Mouse (Mus musculus) heart, embryonic 13.5 days (tissue): ENCODE measurements around the gene Tnnt2. TPM values are rescaled to one million over a fixed set of nuclear protein-coding genes. Genes with fewer than 3 reads are reported as not detected.

ENCODE experiments used
- ATAC-seq: fragments of 200-750 bp; cut with Nextera tagmentation; 2 replicates; pipeline ENCODE4 v1.8.0; 2017; ENCODE audit warnings: moderate TSS enrichment; ENCODE audit not compliant: insufficient number of reproducible peaks, low FRiP score, low TSS enrichment; ENCODE audit errors: extremely low read depth
- H3K27ac ChIP-seq: fragments of 300-500 bp; sonication (generic); replicated peaks from 2 replicates; pipeline ENCODE4 v1.5.1; 2015; ENCODE audit warnings: moderate library complexity, mild to moderate bottlenecking, inconsistent platforms
- H3K27me3 ChIP-seq: fragments of 300-500 bp; sonication (generic); replicated peaks from 2 replicates; pipeline ENCODE4 v1.6.1; 2015; ENCODE audit warnings: mild to moderate bottlenecking, inconsistent platforms
- H3K36me3 ChIP-seq: fragments of 300-500 bp; sonication (generic); 2 replicates; pipeline ENCODE4 v1.6.1; 2015; ENCODE audit warnings: mild to moderate bottlenecking, inconsistent platforms
- H3K4me1 ChIP-seq: fragments of 300-500 bp; sonication (generic); 2 replicates; pipeline ENCODE4 v1.6.1; 2015; ENCODE audit warnings: inconsistent platforms
- H3K4me2 ChIP-seq: fragments of 300-500 bp; sonication (generic); 2 replicates; pipeline ENCODE4 v1.6.1; 2015; ENCODE audit warnings: inconsistent platforms, mild to moderate bottlenecking, moderate library complexity
- H3K4me3 ChIP-seq: fragments of 300-500 bp; sonication (generic); 2 replicates; pipeline ENCODE4 v1.5.1; 2015; ENCODE audit warnings: moderate library complexity, mild to moderate bottlenecking, inconsistent platforms
- H3K9ac ChIP-seq: fragments of 300-500 bp; sonication (generic); 2 replicates; pipeline ENCODE4 v1.6.1; 2015; ENCODE audit warnings: inconsistent platforms, mild to moderate bottlenecking, moderate library complexity
- H3K9me3 ChIP-seq: fragments of 300-500 bp; sonication (generic); 2 replicates; pipeline ENCODE4 v1.6.1; 2016; ENCODE audit warnings: inconsistent platforms
- WGBS: fragments of 180-500 bp; shearing (Covaris S2); methylation state at CpG from one replicate; pipeline ENCODE4 v1.1.7; 2015; ENCODE audit warnings: mixed read lengths; 5-methylcytosine and 5-hydroxymethylcytosine counted together
- polyA plus RNA-seq: library from polyadenylated mRNA; unstranded; fragments of >200 nt; fragmentation: Nextera tagmentation; extraction: Ambion mirVana; gene quantifications from 2 replicates; pipeline ENCODE4 v1.2.1, GENCODE M21; 2015

The Tnnt2 gene
- polyA plus RNA-seq, 1 experiment from 2014 or later = 5,554 TPM

DNA sequence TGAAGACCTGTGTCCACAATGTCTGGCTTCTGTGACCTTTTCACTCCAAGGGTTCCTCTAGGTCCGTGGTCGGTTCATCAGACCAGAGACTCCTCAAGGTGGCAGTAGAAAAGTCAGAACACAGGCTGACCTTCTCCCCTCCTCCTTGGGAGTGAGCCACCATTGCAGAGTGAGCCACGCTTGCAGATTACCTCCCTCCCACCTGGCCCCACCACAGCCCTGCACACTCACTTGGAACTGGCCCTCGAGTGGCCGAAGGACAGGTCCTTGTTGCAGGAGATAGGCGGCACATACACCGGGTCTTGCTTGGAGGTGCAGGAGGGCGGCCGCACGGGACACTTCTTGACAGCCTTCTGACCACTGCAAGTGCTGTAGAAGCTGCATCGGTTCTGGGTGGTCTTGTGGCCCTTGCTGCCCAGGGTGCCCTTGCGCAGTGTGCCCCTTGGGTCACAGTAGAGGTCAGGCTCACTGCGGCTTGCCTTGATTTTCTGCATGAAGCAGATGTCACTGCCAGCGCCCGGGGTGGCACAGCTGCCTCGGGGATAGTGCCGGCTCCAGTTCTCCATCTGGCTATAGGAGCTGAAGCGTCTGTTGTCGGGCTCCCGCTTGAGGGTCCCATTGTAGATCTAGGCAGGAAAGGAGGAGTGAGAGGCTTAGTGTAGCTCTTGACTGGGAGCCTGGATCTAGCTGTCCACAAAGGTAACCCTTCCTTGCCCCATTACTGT, 53.5 kb downstream of the Tnnt2 start:
- H3K9ac ChIP-seq = no peak overlapping the region
- no peak overlapping the region for H3K4me2 ChIP-seq
- WGBS = 72% methylated on average over 20 of the region's 20 CpGs
- H3K9me3 ChIP-seq = no peaks in the 10 kb centered on the region
- no peak for ATAC-seq
- 0 out of 2 replicates have a peak, but pooled peaks cover 4% of the 10 kb centered on the region for H3K4me1 ChIP-seq
- H3K27me3 ChIP-seq = peaks cover 50% of the 10 kb centered on the region
- H3K36me3 ChIP-seq = no peaks in the 10 kb centered on the region
- no peak overlapping the region for H3K4me3 ChIP-seq
- H3K27ac ChIP-seq = no peak overlapping the region

DNA sequence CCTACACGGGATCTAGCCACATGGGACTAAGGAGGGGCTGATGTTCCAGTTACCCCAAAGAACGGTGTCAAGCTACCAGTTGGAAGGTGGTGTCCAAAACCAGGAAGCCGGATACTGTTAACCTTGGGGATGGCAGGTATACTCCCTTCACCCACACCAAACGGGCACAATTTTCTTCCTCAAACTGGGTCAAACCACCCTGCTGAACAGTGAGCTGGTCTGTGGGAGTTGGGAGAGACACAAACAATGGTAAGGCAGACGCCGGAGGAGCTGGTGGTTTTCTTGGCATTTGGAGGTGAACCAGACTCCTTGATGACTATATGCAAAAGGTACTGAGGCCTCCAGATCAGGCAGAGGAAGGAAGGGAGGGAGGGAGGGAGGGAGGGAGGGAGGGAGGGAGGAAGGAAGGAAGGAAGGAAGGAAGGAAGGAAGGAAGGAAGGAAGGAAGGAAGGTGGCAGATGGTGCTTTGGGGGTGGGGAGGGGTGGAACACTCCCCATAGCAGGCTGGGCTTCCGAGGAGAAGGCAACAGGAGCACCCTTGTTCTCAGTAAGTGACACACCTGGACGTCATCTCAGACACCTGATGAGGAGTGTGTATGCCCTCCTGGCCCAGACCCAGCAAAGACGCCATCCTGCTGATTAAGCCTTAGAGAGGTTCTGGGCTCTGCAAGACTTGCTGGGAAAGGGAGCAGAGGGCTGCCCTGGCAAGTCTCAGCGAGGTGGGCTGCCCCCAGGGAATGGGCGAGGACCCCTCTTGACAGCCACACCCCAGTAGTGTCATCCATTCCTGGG, 55.5 kb downstream of the Tnnt2 start:
- 60% methylated on average over 11 of the region's 11 CpGs for WGBS
- Histone ChIP-seq H3K36me3 (no peaks in the 10 kb centered on the region), H3K27me3 (peaks cover 53% of the 10 kb centered on the region), H3K4me1 (0 out of 2 replicates have a peak, but pooled peaks cover 4% of the 10 kb centered on the region), H3K27ac (no peak overlapping the region), H3K4me3 (no peak overlapping the region), H3K9ac (no peak overlapping the region), H3K4me2 (no peak overlapping the region), H3K9me3 (no peaks in the 10 kb centered on the region)
- ATAC-seq = no peak

DNA sequence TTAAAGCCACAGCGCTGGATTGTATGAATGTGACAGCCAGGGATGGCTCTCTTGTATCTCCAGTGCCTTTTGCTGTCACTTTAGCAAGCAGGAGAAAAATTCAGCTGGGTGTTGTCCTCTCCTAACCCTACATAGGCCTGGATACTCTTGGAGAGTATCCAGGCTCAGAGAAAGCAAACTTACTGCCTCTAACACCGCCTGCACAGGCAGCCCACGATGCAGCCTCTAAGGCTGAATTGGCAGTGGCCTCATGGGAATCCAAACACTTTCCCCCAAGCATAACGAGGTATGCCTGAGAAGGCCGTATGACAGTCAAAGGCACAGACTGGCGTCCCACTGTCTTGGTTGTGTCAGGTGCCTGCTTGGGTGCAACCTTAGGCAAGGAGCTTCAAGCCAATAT, 56.1 kb downstream of the Tnnt2 start:
- H3K4me2 ChIP-seq = no peak overlapping the region
- no peak overlapping the region for H3K4me3 ChIP-seq
- no peaks in the 10 kb centered on the region for H3K36me3 ChIP-seq
- ATAC-seq = no peak
- 0 out of 2 replicates have a peak, but pooled peaks cover 4% of the 10 kb centered on the region for H3K4me1 ChIP-seq
- H3K9me3 ChIP-seq = no peaks in the 10 kb centered on the region
- H3K27ac ChIP-seq = no peak overlapping the region
- no peak overlapping the region for H3K9ac ChIP-seq
- WGBS = 70% methylated on average over 6 of the region's 6 CpGs
- peaks cover 57% of the 10 kb centered on the region for H3K27me3 ChIP-seq

DNA sequence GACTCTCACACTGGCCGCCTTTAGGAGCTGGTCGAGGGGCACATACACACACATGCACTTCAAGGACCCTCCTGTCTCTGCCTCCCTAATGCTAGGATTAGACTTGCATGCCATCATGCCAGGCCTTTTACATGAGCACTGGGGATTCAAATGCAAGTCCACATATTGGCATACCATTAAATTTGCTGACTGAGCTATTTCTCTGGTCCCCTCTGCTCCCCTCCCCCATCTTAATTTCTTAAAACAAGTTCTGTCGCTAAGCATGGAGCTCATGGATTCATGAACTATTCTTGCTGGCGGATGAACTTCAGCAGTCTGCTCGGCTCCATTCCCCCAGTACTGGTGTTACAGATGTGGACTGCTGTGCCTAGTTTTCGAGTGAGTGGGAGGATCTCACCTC, 56.6 kb downstream of the Tnnt2 start:
- no peak overlapping the region for H3K27ac ChIP-seq
- no peak overlapping the region for H3K4me2 ChIP-seq
- no peak overlapping the region for H3K4me3 ChIP-seq
- peaks cover 61% of the 10 kb centered on the region for H3K27me3 ChIP-seq
- H3K36me3 ChIP-seq = no peaks in the 10 kb centered on the region
- H3K4me1 ChIP-seq = 0 out of 2 replicates have a peak, but pooled peaks cover 4% of the 10 kb centered on the region
- H3K9me3 ChIP-seq = no peaks in the 10 kb centered on the region
- no peak overlapping the region for H3K9ac ChIP-seq
- 68% methylated on average over 6 of the region's 6 CpGs for WGBS
- no peak for ATAC-seq

DNA sequence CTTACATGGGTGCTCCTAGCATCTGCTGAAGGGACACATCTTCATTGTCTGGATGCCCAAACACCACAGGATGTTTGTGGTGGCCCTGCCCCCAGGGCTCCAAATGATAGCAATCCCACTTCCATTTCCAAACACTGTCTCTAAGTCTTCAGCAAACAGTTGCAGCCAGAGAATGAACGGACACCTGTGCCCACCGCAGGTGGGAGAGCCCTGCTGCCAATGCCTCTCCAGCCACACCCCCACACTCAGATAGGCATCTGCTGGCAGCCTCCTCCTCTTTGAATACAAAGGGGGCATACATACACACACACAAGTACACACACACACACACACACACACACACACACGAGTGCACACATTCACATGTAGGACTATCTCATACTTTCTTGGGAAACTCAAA, 57.2 kb downstream of the Tnnt2 start:
- Histone ChIP-seq H3K27ac (no peak overlapping the region), H3K4me2 (no peak overlapping the region), H3K27me3 (peaks cover 59% of the 10 kb centered on the region), H3K9ac (no peak overlapping the region), H3K9me3 (no peaks in the 10 kb centered on the region), H3K4me3 (no peak overlapping the region), H3K36me3 (no peaks in the 10 kb centered on the region), H3K4me1 (0 out of 2 replicates have a peak, but pooled peaks cover 4% of the 10 kb centered on the region)
- no peak for ATAC-seq
- WGBS = 88% methylated on average over 3 of the region's 3 CpGs

DNA sequence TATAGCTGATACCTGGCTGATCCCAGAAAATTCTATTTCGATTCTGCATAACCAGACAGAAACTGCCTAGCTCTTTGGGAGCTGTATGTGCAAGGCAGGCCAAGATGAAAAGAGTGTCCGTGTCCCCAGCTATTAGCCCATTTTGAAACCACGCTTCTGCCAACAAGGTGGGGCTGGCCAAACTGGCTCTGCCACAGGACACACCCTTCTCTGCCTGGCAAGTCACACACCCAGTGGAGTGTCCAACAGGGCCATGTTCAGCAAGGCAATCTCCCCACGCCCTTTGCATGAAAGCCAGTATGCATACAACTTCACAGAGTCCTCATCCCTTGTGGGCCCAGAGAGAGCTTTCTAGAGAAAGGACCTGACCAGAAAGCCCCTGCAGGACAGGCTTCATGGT, 59.2 kb downstream of the Tnnt2 start:
- H3K4me2 ChIP-seq = no peak overlapping the region
- H3K4me1 ChIP-seq = 0 out of 2 replicates have a peak, but pooled peaks cover 4% of the 10 kb centered on the region
- H3K27ac ChIP-seq = no peak overlapping the region
- peaks cover 67% of the 10 kb centered on the region for H3K27me3 ChIP-seq
- no peaks in the 10 kb centered on the region for H3K9me3 ChIP-seq
- H3K9ac ChIP-seq = no peak overlapping the region
- no peak for ATAC-seq
- no peaks in the 10 kb centered on the region for H3K36me3 ChIP-seq
- H3K4me3 ChIP-seq = no peak overlapping the region
- WGBS = 82% methylated on average over 4 of the region's 4 CpGs

DNA sequence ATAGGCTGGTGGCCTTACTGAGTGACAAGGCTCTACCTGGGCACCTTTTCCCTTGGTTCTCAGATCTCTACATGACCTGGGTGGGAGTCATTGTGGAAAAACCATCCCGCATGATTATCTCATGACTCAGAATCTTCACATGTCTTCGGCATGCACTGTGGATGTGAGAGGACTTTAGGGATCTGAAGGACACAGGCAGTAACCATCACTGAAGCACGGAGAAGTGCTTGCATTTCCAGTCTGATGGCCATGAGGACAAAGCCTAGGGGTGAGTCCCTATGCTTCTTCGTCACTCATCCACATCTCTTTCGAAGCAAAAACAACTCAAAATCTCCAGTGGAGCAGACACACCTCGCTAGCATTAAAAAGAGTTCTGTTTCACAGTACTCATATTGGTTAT, 63.1 kb downstream of the Tnnt2 start:
- H3K27me3 ChIP-seq = peaks cover 55% of the 10 kb centered on the region
- no peak overlapping the region for H3K4me3 ChIP-seq
- H3K9ac ChIP-seq = no peak overlapping the region
- no peak overlapping the region for H3K4me2 ChIP-seq
- 77% methylated on average over 6 of the region's 6 CpGs for WGBS
- H3K36me3 ChIP-seq = no peaks in the 10 kb centered on the region
- ATAC-seq = no peak
- no peaks in the 10 kb centered on the region for H3K9me3 ChIP-seq
- H3K27ac ChIP-seq = no peak overlapping the region
- H3K4me1 ChIP-seq = no peaks in the 10 kb centered on the region

DNA sequence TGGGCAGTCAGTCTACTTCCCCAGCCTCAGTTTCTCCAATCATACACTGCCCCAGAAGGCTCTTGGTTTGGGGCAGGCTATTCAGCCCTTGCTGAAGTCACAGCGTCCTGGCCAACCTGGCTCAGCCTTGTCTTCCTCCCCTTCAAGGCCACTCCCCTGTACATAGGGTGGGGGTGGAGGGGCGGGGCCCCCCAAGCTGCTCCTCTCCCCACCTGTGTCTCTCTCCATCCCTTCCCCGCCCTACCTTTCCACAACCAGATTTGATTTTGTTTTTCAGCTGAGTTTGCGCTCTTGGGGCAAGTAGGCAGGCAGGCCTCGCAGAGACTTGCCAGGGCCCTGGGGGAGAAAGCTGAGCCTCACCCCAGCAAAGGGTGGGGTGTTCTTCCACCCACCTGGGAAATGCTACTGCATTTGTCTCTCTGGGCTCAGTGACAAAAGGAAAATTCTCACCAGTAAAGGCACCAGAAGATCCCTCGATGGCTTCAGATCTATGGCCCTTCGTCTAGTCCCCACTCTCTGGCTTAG, 63.9 kb downstream of the Tnnt2 start:
- Histone ChIP-seq H3K9ac (no peak overlapping the region), H3K27ac (no peak overlapping the region), H3K4me1 (no peaks in the 10 kb centered on the region), H3K36me3 (no peaks in the 10 kb centered on the region), H3K4me2 (no peak overlapping the region), H3K9me3 (no peaks in the 10 kb centered on the region), H3K27me3 (peaks cover 48% of the 10 kb centered on the region), H3K4me3 (no peak overlapping the region)
- 61% methylated on average over 7 of the region's 7 CpGs for WGBS
- ATAC-seq = no peak

Other genes with a start within 250 kb of the Tnnt2 start
- gene Nav1, start 229.1 kb upstream of the Tnnt2 start, polyA plus RNA-seq = 24.6 and 25.6 TPM in 2 replicates
- 207 and 208 TPM in 2 replicates for gene Csrp1, start 116.3 kb upstream of the Tnnt2 start, polyA plus RNA-seq
- gene Phlda3, start 70.2 kb upstream of the Tnnt2 start, polyA plus RNA-seq = 67.1 and 75.3 TPM in 2 replicates
- gene Tnni1, start 56.9 kb upstream of the Tnnt2 start, polyA plus RNA-seq = 3,602 and 4,207 TPM in 2 replicates
- 4.0 and 4.4 TPM in 2 replicates for gene Lad1, start 17.8 kb upstream of the Tnnt2 start, polyA plus RNA-seq
- 0.08 and 0.12 TPM in 2 replicates for gene Pkp1, start 82.9 kb downstream of the Tnnt2 start, polyA plus RNA-seq
- not detected in 2 replicates for gene Igfn1, start 170.0 kb downstream of the Tnnt2 start, polyA plus RNA-seq
- gene Tmem9, start 171.8 kb downstream of the Tnnt2 start, polyA plus RNA-seq = 123 and 138 TPM in 2 replicates
- not detected in 2 replicates for gene Ascl5, start 214.4 kb downstream of the Tnnt2 start, polyA plus RNA-seq
- 0.19 and 0.45 TPM in 2 replicates for gene Cacna1s, start 216.4 kb downstream of the Tnnt2 start, polyA plus RNA-seq